Mouse (Mus musculus) left cerebral cortex, adult 2 months (tissue): ENCODE measurements around the gene Agxt. TPM values are rescaled to one million over a fixed set of nuclear protein-coding genes. Genes with fewer than 3 reads are reported as not detected.
A peak's percentile ranks its signal among the peaks of the same experiment; 100 is the strongest.

Source experiments
- DNase-seq, 2 experiments: peaks; one replicate each; pipeline ENCODE4 v3.0.0; 2021 to 2022; ENCODE audit warnings: low spot score in 2 of 2, mixed read lengths in 1 of 2; ENCODE audit errors: extremely low spot score in 1 of 2
- H3K27ac ChIP-seq: fragments of 200-600 bp; 2 replicates; pipeline ENCODE4 v1.8.1; 2022
- H3K4me3 ChIP-seq: fragments of 200-600 bp; 2 replicates; pipeline ENCODE4 v1.8.1; 2022
- CTCF ChIP-seq: fragments of 200-600 bp; IDR thresholded peaks from 2 replicates; pipeline ENCODE4 v1.8.1; 2022; ENCODE audit warnings: antibody characterized with exemption, mild to moderate bottlenecking, moderate library complexity
- intact Hi-C: fragments of 180-260 bp; cut with DNase I; formaldehyde crosslinking; loops from one replicate; pipeline ENCODE4 v1.15.1; 2025
- total RNA-seq, 2 experiments: library from RNA; stranded (reverse); gene quantifications; 2 replicates each; pipeline ENCODE4 v1.2.3; 2021

Agxt gene
- total RNA-seq, 2 experiments from 2014 or later = not detected

GRCm38 (mm10) chr1:93158916-93159315 is 23.9 kb downstream of the Agxt start:
- intact Hi-C loops = no loop called here
- TF ChIP-seq CTCF = no peak
- DNase-seq = no peak

GRCm38 (mm10) chr1:93159566-93160500 is 24.8 kb downstream of the Agxt start:
- H3K27ac ChIP-seq = no peak overlapping the region
- DNase-seq = no peak
- no peak overlapping the region for H3K4me3 ChIP-seq
- no peak for TF ChIP-seq CTCF
- intact Hi-C loops = no loop called here

More at GRCm38 (mm10) chr1:93158916-93159315, 23.9 kb downstream of the Agxt start:
- Histone ChIP-seq H3K27ac (no peak overlapping the region), H3K4me3 (no peak overlapping the region)

GRCm38 (mm10) chr1:93160501-93161133 is 25.6 kb downstream of the Agxt start, which contains the start of gene 2310007B03Rik:
TSS of gene 2310007B03Rik (minus strand) at chr1:93160948.
- H3K27ac ChIP-seq = no peak within 1 kb of the TSS
- intact Hi-C loops = no loop called here
- no peak for TF ChIP-seq CTCF
- DNase-seq = no peak
- H3K4me3 ChIP-seq = no peak within 1 kb of the TSS

GRCm38 (mm10) chr1:93161350-93161749 is 26.3 kb downstream of the Agxt start:
- TF ChIP-seq CTCF = no peak
- no peak overlapping the region for H3K4me3 ChIP-seq
- no peak overlapping the region for H3K27ac ChIP-seq
- DNase-seq = no peak
- intact Hi-C loops = no loop called here

GRCm38 (mm10) chr1:93161921-93162320 is 26.9 kb downstream of the Agxt start:
- intact Hi-C loops = no loop called here
- no peak for TF ChIP-seq CTCF
- no peak for DNase-seq
- no peak overlapping the region for H3K27ac ChIP-seq
- no peak overlapping the region for H3K4me3 ChIP-seq

- intact Hi-C loops = no loop called here
- H3K27ac ChIP-seq = no peak overlapping the region
- no peak for TF ChIP-seq CTCF
- no peak overlapping the region for H3K4me3 ChIP-seq
- no peak for DNase-seq
These were observed 27.5 kb downstream of the Agxt start for GRCm38 (mm10) chr1:93162588-93162987.

GRCm38 (mm10) chr1:93165447-93165846 is 30.4 kb downstream of the Agxt start:
- no peak overlapping the region for H3K4me3 ChIP-seq
- intact Hi-C loops = no loop called here
- no peak for TF ChIP-seq CTCF
- DNase-seq = no peak
- no peak overlapping the region for H3K27ac ChIP-seq

- no peak for DNase-seq
- intact Hi-C loops = no loop called here
- H3K4me3 ChIP-seq = no peak overlapping the region
- TF ChIP-seq CTCF = no peak
- no peak overlapping the region for H3K27ac ChIP-seq
These were observed 31.5 kb downstream of the Agxt start for GRCm38 (mm10) chr1:93166346-93167079.

- DNase-seq = no peak
- Histone ChIP-seq H3K27ac (no peak within 1 kb of the TSS), H3K4me3 (no peak within 1 kb of the TSS)
- intact Hi-C loops = no loop called here
- TF ChIP-seq CTCF = no peak
These were observed 33.3 kb downstream of the Agxt start, which contains the start of gene Crocc2 for GRCm38 (mm10) chr1:93168295-93168775. TSS of gene Crocc2 (plus strand) at chr1:93168725.

GRCm38 (mm10) chr1:93173665-93174064 is 38.6 kb downstream of the Agxt start:
- H3K4me3 ChIP-seq = no peak overlapping the region
- peak in 1 of 2 experiments; percentile 29 for DNase-seq
- no peak for TF ChIP-seq CTCF
- intact Hi-C loops = loop anchor here (1.0 to 5.0 kb wide), 3 partner anchors 65 to 333 kb away; partner anchors contain the start of gene Mterf4
- no peak overlapping the region for H3K27ac ChIP-seq

- TF ChIP-seq CTCF = peak; percentile 98
- DNase-seq = peak; percentile 76 to 78
- intact Hi-C loops = loop anchor here (1.0 to 5.0 kb wide), 3 partner anchors 64 to 332 kb away; partner anchors contain the start of gene Mterf4
- Histone ChIP-seq H3K4me3 (no peak overlapping the region), H3K27ac (no peak overlapping the region)
These were observed 39.4 kb downstream of the Agxt start for GRCm38 (mm10) chr1:93174399-93174798.
